Mouse (Mus musculus) testis, adult 2 months (tissue): Measurements from ENCODE around the gene Dpp6.

Experiments used
- CTCF ChIP-seq: fragments of 200-500 bp; IDR thresholded peaks from 2 replicates; pipeline ENCODE4 v1.5.1; 2012; ENCODE audit warnings: low read depth, mild to moderate bottlenecking, inconsistent platforms, low read length, moderate library complexity; ENCODE audit not compliant: control insufficient read depth, insufficient read depth, insufficient replicate concordance
- POLR2A ChIP-seq: fragments of 200-500 bp; IDR thresholded peaks from 2 replicates; pipeline ENCODE4 v1.6.1; 2012; ENCODE audit warnings: low read depth, mild to moderate bottlenecking, inconsistent platforms, low read length, moderate library complexity; ENCODE audit not compliant: control insufficient read depth

DNA sequence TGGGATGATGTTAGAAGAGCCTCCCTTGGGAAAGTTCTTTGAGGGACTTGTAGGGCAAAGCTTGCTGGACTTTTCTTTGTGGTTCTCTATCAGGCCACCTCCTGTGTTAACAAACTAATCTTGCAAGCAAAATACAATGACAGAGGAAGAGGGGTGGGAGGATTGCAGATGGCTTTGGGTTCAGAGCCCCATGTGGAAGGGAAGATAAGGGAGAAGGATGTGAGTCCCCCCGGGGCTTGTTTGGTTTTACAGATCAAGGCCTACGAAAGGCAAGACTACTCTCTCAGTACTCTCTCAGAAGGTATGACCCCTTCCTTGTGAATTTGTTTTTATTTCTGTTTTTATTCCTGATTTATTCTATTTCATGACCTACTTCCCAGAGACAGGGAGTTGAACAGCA, 431.7 kb downstream of the Dpp6 start:
- TF ChIP-seq CTCF (no peak), POLR2A (no peak)
